Mouse (Mus musculus) brain, embryonic 14.5 days (tissue): ENCODE data around the gene Hic1. TPM values are rescaled to one million over a fixed set of nuclear protein-coding genes. Genes with fewer than 3 reads are reported as not detected.

ENCODE experiments used
- DNase-seq: peaks from one replicate; pipeline ENCODE4 v3.0.0-alpha.2; 2011; ENCODE audit warnings: low read depth
- CTCF ChIP-seq: fragments of 200-500 bp; IDR thresholded peaks from 2 replicates; pipeline ENCODE4 v1.5.1; 2012; ENCODE audit warnings: inconsistent platforms, mild to moderate bottlenecking, moderate library complexity, borderline replicate concordance; ENCODE audit not compliant: insufficient read depth, insufficient read length; ENCODE audit errors: extremely low read depth
- POLR2A ChIP-seq: fragments of 200-500 bp; IDR thresholded peaks from 2 replicates; pipeline ENCODE4 v1.6.1; 2012; ENCODE audit warnings: mild to moderate bottlenecking, inconsistent platforms, borderline replicate concordance; ENCODE audit not compliant: poor library complexity, insufficient read depth, insufficient read length, severe bottlenecking; ENCODE audit errors: extremely low read depth
- polyA plus RNA-seq: library from polyadenylated mRNA; depleted of rRNA; stranded (reverse); fragments of >200 nt; gene quantifications from 2 replicates; pipeline ENCODE4 v1.2.3, GENCODE M21; 2012; rRNA removed

The Hic1 gene
- 8.3 and 11.7 TPM in 2 replicates for polyA plus RNA-seq

GRCm38 (mm10) chr11:75169405-75170080 is at the start of gene Hic1:
Gene Hic1 (minus strand): TSS chr11:75169519.
- peak; percentile 25 for DNase-seq
- TF ChIP-seq POLR2A (no peak), CTCF (no peak)

GRCm38 (mm10) chr11:75214081-75214950 is 45.0 kb upstream of the Hic1 start:
- no peak for TF ChIP-seq POLR2A
- TF ChIP-seq CTCF = no peak
- no peak for DNase-seq

GRCm38 (mm10) chr11:75213372-75214080 is 44.2 kb upstream of the Hic1 start:
- peak; percentile 75 for DNase-seq
- TF ChIP-seq POLR2A = no peak
- no peak for TF ChIP-seq CTCF

- TF ChIP-seq CTCF = no peak
- TF ChIP-seq POLR2A = no peak
- DNase-seq = no peak
These were observed 43.6 kb upstream of the Hic1 start for GRCm38 (mm10) chr11:75212876-75213275.

GRCm38 (mm10) chr11:75212031-75212667 is 42.8 kb upstream of the Hic1 start:
- TF ChIP-seq CTCF (no peak), POLR2A (no peak)
- DNase-seq = peak; percentile 59

- DNase-seq = peak; percentile 43
- no peak for TF ChIP-seq POLR2A
- TF ChIP-seq CTCF = no peak
These were observed 41.4 kb upstream of the Hic1 start for GRCm38 (mm10) chr11:75210755-75211154.

GRCm38 (mm10) chr11:75210093-75210492 is 40.8 kb upstream of the Hic1 start:
- DNase-seq = no peak
- TF ChIP-seq POLR2A (no peak), CTCF (no peak)

- TF ChIP-seq POLR2A = no peak
- no peak for TF ChIP-seq CTCF
- no peak for DNase-seq
These were observed 40.0 kb upstream of the Hic1 start for GRCm38 (mm10) chr11:75209363-75209762.

- no peak for DNase-seq
- TF ChIP-seq POLR2A = no peak
- no peak for TF ChIP-seq CTCF
These were observed 37.0 kb upstream of the Hic1 start for GRCm38 (mm10) chr11:75206347-75206746.

- no peak for TF ChIP-seq CTCF
- no peak for TF ChIP-seq POLR2A
- no peak for DNase-seq
These were observed 35.2 kb upstream of the Hic1 start for GRCm38 (mm10) chr11:75204472-75204871.
